Mouse (Mus musculus): Measurements from ENCODE around the gene Mrps10. TPM values are rescaled to one million over a fixed set of nuclear protein-coding genes. Genes with fewer than 3 reads are reported as not detected.
"Not testable (repeated sequence)": the region's sequence is repeated elsewhere in the genome, so short reads cannot be mapped to it uniquely, and the experiment has no call there.

The Mrps10 gene
- total and polyA plus RNA-seq, 2 experiments from 2014 or later = 33.3 to 70.1 TPM

- Histone ChIP-seq H3K4me2 (ENCODE audit: low read depth, low read length, poor library complexity, severe bottlenecking) (no peak overlapping the region), H3K4me3 (ENCODE audit: low read depth, low read length) (no peak overlapping the region), H3K27ac (ENCODE audit: low read depth, low read length) (no peak overlapping the region), H3K9ac (replicated peaks; ENCODE audit: low read length, poor library complexity, severe bottlenecking) (no peak overlapping the region), H3K4me1 (ENCODE audit: insufficient read depth, low read length) (no peaks in the 10 kb centered on the region), H3K27me3 (ENCODE audit: insufficient read depth, low read length) (no peaks in the 10 kb centered on the region), H3K36me3 (ENCODE audit: insufficient read depth, low read length) (no peaks in the 10 kb centered on the region), H3K9me3 (ENCODE audit: low read length) (no peaks in the 10 kb centered on the region)
- no peak for DNase-seq (ENCODE audit: low spot score)
- ATAC-seq (ENCODE audit: low FRiP score) = no peak
- 82% methylated on average over 3 of the region's 3 CpGs for WGBS
- no peak for TF ChIP-seq CTCF (IDR thresholded peaks at IDR 0.05)
Measured at GRCm38 (mm10) chr17:47421566-47421965, 52.9 kb downstream of the Mrps10 start.

DNA sequence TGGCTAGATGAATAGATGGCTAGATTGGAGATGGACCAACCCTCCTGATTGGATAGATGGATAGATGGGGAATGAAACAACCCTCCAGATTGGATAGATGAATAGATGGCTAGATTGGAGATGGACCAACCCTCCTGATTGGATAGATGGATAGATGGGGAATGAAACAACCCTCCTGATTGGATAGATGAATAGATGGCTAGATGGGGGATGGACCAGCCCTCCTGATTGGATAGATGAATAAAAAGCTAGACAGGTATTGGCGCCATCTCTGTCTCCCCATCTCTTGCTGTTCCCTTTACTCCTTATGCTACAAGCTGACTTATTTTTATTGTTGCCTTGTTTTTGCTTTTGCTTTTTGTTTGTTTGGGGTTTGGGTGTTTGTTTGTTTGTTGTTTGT, 53.9 kb downstream of the Mrps10 start:
- H3K27me3 ChIP-seq (ENCODE audit: insufficient read depth, low read length); H3K27ac ChIP-seq (ENCODE audit: low read depth, low read length); H3K4me2 ChIP-seq (ENCODE audit: low read depth, low read length, poor library complexity, severe bottlenecking); H3K4me1 ChIP-seq (ENCODE audit: insufficient read depth, low read length); H3K9me3 ChIP-seq (ENCODE audit: low read length); H3K9ac ChIP-seq (replicated peaks; ENCODE audit: low read length, poor library complexity, severe bottlenecking); DNase-seq (ENCODE audit: low spot score); H3K4me3 ChIP-seq (ENCODE audit: low read depth, low read length); H3K36me3 ChIP-seq (ENCODE audit: insufficient read depth, low read length); ATAC-seq (ENCODE audit: low FRiP score): not testable (repeated sequence)
- 95% methylated on average over 1 of the region's 1 CpGs for WGBS

DNA sequence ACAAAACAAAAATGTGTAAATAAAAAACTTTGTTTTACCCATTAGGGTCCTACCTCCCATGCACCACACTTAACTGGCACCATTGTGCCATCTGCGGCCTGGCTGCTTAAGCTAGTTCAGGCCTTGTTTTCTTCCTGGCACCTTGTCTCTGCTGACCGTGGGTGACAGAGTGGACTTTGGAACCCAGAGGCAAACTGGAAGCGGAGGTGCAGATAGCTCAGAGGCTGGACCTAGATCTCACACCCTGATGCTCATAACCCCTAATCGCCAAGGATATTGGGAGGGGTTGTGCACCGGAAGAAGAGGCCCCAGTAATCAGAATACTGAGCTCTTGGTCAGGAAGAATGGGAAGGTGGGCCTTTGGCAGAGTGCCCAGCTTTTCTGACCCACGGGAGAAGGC, 55.5 kb downstream of the Mrps10 start:
- Histone ChIP-seq H3K36me3 (ENCODE audit: insufficient read depth, low read length) (no peaks in the 10 kb centered on the region), H3K4me3 (ENCODE audit: low read depth, low read length) (no peak overlapping the region), H3K27me3 (ENCODE audit: insufficient read depth, low read length) (no peaks in the 10 kb centered on the region), H3K27ac (ENCODE audit: low read depth, low read length) (no peak overlapping the region), H3K4me2 (ENCODE audit: low read depth, low read length, poor library complexity, severe bottlenecking) (no peak overlapping the region), H3K4me1 (ENCODE audit: insufficient read depth, low read length) (0 out of 2 replicates have a peak, but pooled peaks cover 3% of the 10 kb centered on the region), H3K9me3 (ENCODE audit: low read length) (no peaks in the 10 kb centered on the region), H3K9ac (replicated peaks; ENCODE audit: low read length, poor library complexity, severe bottlenecking) (no peak overlapping the region)
- no peak for TF ChIP-seq CTCF (IDR thresholded peaks at IDR 0.05)
- WGBS = 75% methylated on average over 6 of the region's 6 CpGs
- no peak for ATAC-seq (ENCODE audit: low FRiP score)
- no peak for DNase-seq (ENCODE audit: low spot score)

DNA sequence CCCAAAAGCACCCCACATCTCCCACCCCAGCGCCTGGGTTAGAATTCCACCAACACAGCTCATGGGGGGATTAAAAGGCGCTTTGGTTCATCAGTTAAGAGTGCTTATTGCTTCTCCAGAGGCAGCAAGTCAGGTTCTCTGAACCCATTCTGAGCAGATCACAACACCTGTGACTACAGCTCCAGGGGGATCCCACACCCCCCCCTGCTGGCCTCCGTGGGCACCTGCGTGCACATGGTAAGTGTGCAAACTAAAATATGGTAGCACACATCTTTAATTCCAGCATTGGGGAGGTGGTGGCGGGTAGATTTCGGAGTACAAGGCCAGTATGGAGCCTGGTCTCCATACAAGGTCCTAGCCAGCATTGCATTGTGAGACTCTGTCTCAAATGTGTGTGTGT, 58.6 kb downstream of the Mrps10 start:
- H3K36me3 ChIP-seq (ENCODE audit: insufficient read depth, low read length) = no peaks in the 10 kb centered on the region
- WGBS = 76% methylated on average over 6 of the region's 6 CpGs
- peak; percentile 32 for TF ChIP-seq CTCF (IDR thresholded peaks at IDR 0.05)
- no peak overlapping the region for H3K4me3 ChIP-seq (ENCODE audit: low read depth, low read length)
- no peak for ATAC-seq (ENCODE audit: low FRiP score)
- H3K27me3 ChIP-seq (ENCODE audit: insufficient read depth, low read length) = no peaks in the 10 kb centered on the region
- H3K9me3 ChIP-seq (ENCODE audit: low read length) = no peaks in the 10 kb centered on the region
- DNase-seq (ENCODE audit: low spot score) = no peak
- H3K9ac ChIP-seq (replicated peaks; ENCODE audit: low read length, poor library complexity, severe bottlenecking) = no peak overlapping the region
- 0 out of 2 replicates have a peak, but pooled peaks cover 3% of the 10 kb centered on the region for H3K4me1 ChIP-seq (ENCODE audit: insufficient read depth, low read length)
- H3K27ac ChIP-seq (ENCODE audit: low read depth, low read length) = no peak overlapping the region
- H3K4me2 ChIP-seq (ENCODE audit: low read depth, low read length, poor library complexity, severe bottlenecking) = no peak overlapping the region

DNA sequence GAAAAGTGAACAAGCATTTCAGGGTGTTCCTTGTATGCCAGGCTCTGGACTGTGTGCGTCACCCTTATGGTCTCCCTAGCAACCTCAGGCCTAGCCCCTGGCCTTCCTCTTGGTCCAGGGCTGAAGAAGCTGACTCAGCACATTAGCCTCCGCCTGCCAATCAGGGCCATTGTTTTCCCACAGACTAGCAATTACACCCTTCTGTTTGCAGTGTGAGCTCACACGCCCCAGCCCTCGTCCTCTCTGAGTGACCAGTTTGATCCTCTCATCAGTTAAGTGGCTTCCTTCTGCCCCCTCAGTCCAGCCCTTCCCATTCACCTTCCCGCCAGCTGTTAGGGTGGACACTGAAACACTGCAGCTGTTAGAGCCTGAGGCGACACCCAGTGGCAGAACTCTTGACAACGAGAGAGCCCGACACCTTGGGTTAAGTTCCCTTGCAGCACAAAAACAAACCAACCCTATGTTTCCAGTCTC, 60.2 kb downstream of the Mrps10 start:
- DNase-seq (ENCODE audit: low spot score) = peak; percentile 58
- Histone ChIP-seq H3K9me3 (ENCODE audit: low read length) (no peaks in the 10 kb centered on the region), H3K4me2 (ENCODE audit: low read depth, low read length, poor library complexity, severe bottlenecking) (0 out of 2 replicates have a peak overlapping the region, but pooled peaks have one; percentile 12)

DNA sequence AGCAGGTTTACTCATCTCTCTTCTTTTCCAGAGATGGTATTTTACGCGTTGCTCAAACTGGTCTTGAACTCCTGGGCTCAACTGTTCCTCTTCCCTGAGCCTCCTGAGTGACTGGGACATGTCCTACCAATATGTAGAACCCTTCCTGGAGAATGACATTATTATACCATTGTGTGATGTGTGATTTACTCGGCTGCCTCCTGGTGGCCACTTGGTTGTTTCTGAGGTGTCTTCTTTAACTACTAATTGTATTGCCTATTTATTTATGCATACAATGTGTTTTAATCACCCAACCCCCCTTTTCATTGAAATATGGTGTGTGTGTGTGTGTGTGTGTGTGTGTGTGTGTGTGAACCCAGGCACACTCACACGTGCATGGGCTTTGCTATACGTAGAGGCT, 62.1 kb downstream of the Mrps10 start:
- DNase-seq (ENCODE audit: low spot score) = no peak
- ATAC-seq (ENCODE audit: low FRiP score) = no peak
- no peak overlapping the region for H3K4me3 ChIP-seq (ENCODE audit: low read depth, low read length)
- no peaks in the 10 kb centered on the region for H3K9me3 ChIP-seq (ENCODE audit: low read length)
- 68% methylated on average over 5 of the region's 5 CpGs for WGBS
- H3K9ac ChIP-seq (replicated peaks; ENCODE audit: low read length, poor library complexity, severe bottlenecking) = no peak overlapping the region
- H3K4me1 ChIP-seq (ENCODE audit: insufficient read depth, low read length) = 0 out of 2 replicates have a peak, but pooled peaks cover 3% of the 10 kb centered on the region
- no peak overlapping the region for H3K4me2 ChIP-seq (ENCODE audit: low read depth, low read length, poor library complexity, severe bottlenecking)
- peak; percentile 54 for TF ChIP-seq CTCF (IDR thresholded peaks at IDR 0.05)
- H3K36me3 ChIP-seq (ENCODE audit: insufficient read depth, low read length) = no peaks in the 10 kb centered on the region
- no peaks in the 10 kb centered on the region for H3K27me3 ChIP-seq (ENCODE audit: insufficient read depth, low read length)
- H3K27ac ChIP-seq (ENCODE audit: low read depth, low read length) = no peak overlapping the region

More for the DNA sequence above, 60.2 kb downstream of the Mrps10 start:
- 8% methylated on average over 8 of the region's 8 CpGs for WGBS
- Histone ChIP-seq H3K9ac (replicated peaks; ENCODE audit: low read length, poor library complexity, severe bottlenecking) (no peak overlapping the region), H3K36me3 (ENCODE audit: insufficient read depth, low read length) (no peaks in the 10 kb centered on the region), H3K4me1 (ENCODE audit: insufficient read depth, low read length) (0 out of 2 replicates have a peak, but pooled peaks cover 3% of the 10 kb centered on the region), H3K27ac (ENCODE audit: low read depth, low read length) (no peak overlapping the region), H3K4me3 (ENCODE audit: low read depth, low read length) (no peak overlapping the region), H3K27me3 (ENCODE audit: insufficient read depth, low read length) (no peaks in the 10 kb centered on the region)
- peak; percentile 52 for ATAC-seq (ENCODE audit: low FRiP score)
- TF ChIP-seq CTCF (IDR thresholded peaks at IDR 0.05) = peak; percentile 75

Other genes starting within 250 kb of the Mrps10 start
- 0.52 TPM in 1 of 2 replicates, not detected in the other for gene Guca1b, start 16.5 kb downstream of the Mrps10 start, total RNA-seq (2014; rRNA removed)
- 0.31 and 0.33 TPM in 2 replicates for gene Guca1b, start 16.5 kb downstream of the Mrps10 start, polyA plus RNA-seq (2015; fragmentation: Nextera tagmentation; extraction: Ambion mirVana)
- gene Guca1a, start 31.7 kb downstream of the Mrps10 start, total RNA-seq (2014; rRNA removed) = not detected in 2 replicates
- gene Guca1a, start 31.7 kb downstream of the Mrps10 start, polyA plus RNA-seq (2015; fragmentation: Nextera tagmentation; extraction: Ambion mirVana) = 1.3 and 1.5 TPM in 2 replicates
- 0.19 and 0.93 TPM in 2 replicates for gene AI661453, start 67.7 kb downstream of the Mrps10 start, total RNA-seq (2014; rRNA removed)
- gene AI661453, start 67.7 kb downstream of the Mrps10 start, polyA plus RNA-seq (2015; fragmentation: Nextera tagmentation; extraction: Ambion mirVana) = 0.13 and 0.19 TPM in 2 replicates
- 0.22 and 2.5 TPM in 2 replicates for gene 1700001C19Rik, start 68.5 kb downstream of the Mrps10 start, total RNA-seq (2014; rRNA removed)
- gene 1700001C19Rik, start 68.5 kb downstream of the Mrps10 start, polyA plus RNA-seq (2015; fragmentation: Nextera tagmentation; extraction: Ambion mirVana) = 0.46 and 0.48 TPM in 2 replicates
- 15.1 and 25.1 TPM in 2 replicates for gene Taf8, start 133.4 kb downstream of the Mrps10 start, total RNA-seq (2014; rRNA removed)
- gene Taf8, start 133.4 kb downstream of the Mrps10 start, polyA plus RNA-seq (2015; fragmentation: Nextera tagmentation; extraction: Ambion mirVana) = 11.5 and 12.3 TPM in 2 replicates
- gene Ccnd3, start 136.2 kb downstream of the Mrps10 start, total RNA-seq (2014; rRNA removed) = 37.2 and 41.1 TPM in 2 replicates
- 52.6 and 57.0 TPM in 2 replicates for gene Ccnd3, start 136.2 kb downstream of the Mrps10 start, polyA plus RNA-seq (2015; fragmentation: Nextera tagmentation; extraction: Ambion mirVana)
- gene Bysl, start 242.6 kb downstream of the Mrps10 start, total RNA-seq (2014; rRNA removed) = 25.8 and 26.0 TPM in 2 replicates
- gene Bysl, start 242.6 kb downstream of the Mrps10 start, polyA plus RNA-seq (2015; fragmentation: Nextera tagmentation; extraction: Ambion mirVana) = 31.9 and 33.1 TPM in 2 replicates
- gene Med20, start 242.7 kb downstream of the Mrps10 start, total RNA-seq (2014; rRNA removed) = 33.8 and 44.7 TPM in 2 replicates
- gene Med20, start 242.7 kb downstream of the Mrps10 start, polyA plus RNA-seq (2015; fragmentation: Nextera tagmentation; extraction: Ambion mirVana) = 32.4 TPM in 2 replicates
- 3.2 and 8.0 TPM in 2 replicates for gene Gm20517, start 242.7 kb downstream of the Mrps10 start, total RNA-seq (2014; rRNA removed)
- gene Gm20517, start 242.7 kb downstream of the Mrps10 start, polyA plus RNA-seq (2015; fragmentation: Nextera tagmentation; extraction: Ambion mirVana) = 0.96 and 1.1 TPM in 2 replicates